Mouse (Mus musculus) liver, embryonic 13.5 days (tissue): Measurements from ENCODE around the gene Abi3. TPM values are rescaled to one million over a fixed set of nuclear protein-coding genes. Genes with fewer than 3 reads are reported as not detected.

ENCODE experiments used
- ATAC-seq: fragments of 200-750 bp; cut with Nextera tagmentation; 2 replicates; pipeline ENCODE4 v1.8.0; 2017; ENCODE audit warnings: low read depth, mild to moderate bottlenecking, moderate number of reproducible peaks, moderate library complexity
- DNase-seq: peaks from one replicate; pipeline ENCODE4 v3.0.0; 2022
- H3K27ac ChIP-seq: fragments of 300-500 bp; sonication (generic); 2 replicates; pipeline ENCODE4 v1.5.1; 2015; ENCODE audit warnings: moderate library complexity, mild to moderate bottlenecking, inconsistent platforms
- H3K27me3 ChIP-seq: fragments of 300-500 bp; sonication (generic); 2 replicates; pipeline ENCODE4 v1.6.1; 2015; ENCODE audit warnings: mild to moderate bottlenecking, inconsistent platforms
- H3K36me3 ChIP-seq: fragments of 300-500 bp; sonication (generic); 2 replicates; pipeline ENCODE4 v1.6.1; 2015; ENCODE audit warnings: mild to moderate bottlenecking, inconsistent platforms
- H3K4me1 ChIP-seq: fragments of 300-500 bp; sonication (generic); replicated peaks from 2 replicates; pipeline ENCODE4 v1.6.1; 2015; ENCODE audit warnings: inconsistent platforms
- H3K4me2 ChIP-seq: fragments of 300-500 bp; sonication (generic); 2 replicates; pipeline ENCODE4 v1.6.1; 2015; ENCODE audit warnings: inconsistent platforms, mild to moderate bottlenecking, moderate library complexity
- H3K4me3 ChIP-seq: fragments of 300-500 bp; sonication (generic); replicated peaks from 2 replicates; pipeline ENCODE4 v1.5.1; 2015; ENCODE audit warnings: mild to moderate bottlenecking, inconsistent platforms
- H3K9ac ChIP-seq: fragments of 300-500 bp; sonication (generic); 2 replicates; pipeline ENCODE4 v1.6.1; 2015; ENCODE audit warnings: mild to moderate bottlenecking, inconsistent platforms
- H3K9me3 ChIP-seq: fragments of 300-500 bp; sonication (generic); replicated peaks from 2 replicates; pipeline ENCODE4 v1.6.1; 2016; ENCODE audit warnings: inconsistent platforms
- WGBS: fragments of 180-500 bp; shearing (Covaris S2); methylation state at CpG from one replicate; pipeline ENCODE4 v1.1.7; 2015; ENCODE audit not compliant: insufficient replicate concordance; 5-methylcytosine and 5-hydroxymethylcytosine counted together
- polyA plus RNA-seq: library from polyadenylated mRNA; unstranded; fragments of >200 nt; fragmentation: Nextera tagmentation; extraction: Ambion mirVana; gene quantifications from 2 replicates; pipeline ENCODE4 v1.2.1, GENCODE M21; 2015

Gene Abi3
- polyA plus RNA-seq, 1 experiment from 2014 or later = 5.8 TPM

GRCm38 (mm10) chr11:95785675-95786074 lies 56.6 kb downstream of the Abi3 start:
- no peak overlapping the region for H3K4me3 ChIP-seq
- 80% methylated on average over 4 of the region's 4 CpGs for WGBS
- ATAC-seq = no peak
- no peaks in the 10 kb centered on the region for H3K27me3 ChIP-seq
- H3K4me2 ChIP-seq = no peak overlapping the region
- 0 out of 2 replicates have a peak, but pooled peaks cover 9% of the 10 kb centered on the region for H3K36me3 ChIP-seq
- no peak overlapping the region for H3K27ac ChIP-seq
- H3K4me1 ChIP-seq = peaks cover 12% of the 10 kb centered on the region
- H3K9me3 ChIP-seq = peaks cover 4% of the 10 kb centered on the region; the same call in 1 of the 2 replicates
- no peak for DNase-seq
- no peak overlapping the region for H3K9ac ChIP-seq

GRCm38 (mm10) chr11:95783958-95784357 lies 58.3 kb downstream of the Abi3 start:
- H3K4me1 ChIP-seq = peaks cover 21% of the 10 kb centered on the region
- ATAC-seq (no peak), DNase-seq (no peak)
- H3K36me3 ChIP-seq = 0 out of 2 replicates have a peak, but pooled peaks cover 9% of the 10 kb centered on the region
- H3K4me2 ChIP-seq = no peak overlapping the region
- WGBS = 80% methylated on average over 9 of the region's 9 CpGs
- peaks cover 4% of the 10 kb centered on the region; the same call in 1 of the 2 replicates for H3K9me3 ChIP-seq
- no peak overlapping the region for H3K27ac ChIP-seq
- H3K9ac ChIP-seq = no peak overlapping the region
- H3K27me3 ChIP-seq = no peaks in the 10 kb centered on the region
- no peak overlapping the region for H3K4me3 ChIP-seq

- peaks cover 4% of the 10 kb centered on the region; the same call in 1 of the 2 replicates for H3K9me3 ChIP-seq
- WGBS = 71% methylated on average over 4 of the region's 4 CpGs
- peaks cover 24% of the 10 kb centered on the region for H3K4me1 ChIP-seq
- H3K4me2 ChIP-seq = no peak overlapping the region
- 0 out of 2 replicates have a peak, but pooled peaks cover 9% of the 10 kb centered on the region for H3K36me3 ChIP-seq
- no peak overlapping the region for H3K27ac ChIP-seq
- H3K9ac ChIP-seq = no peak overlapping the region
- DNase-seq = no peak
- no peak for ATAC-seq
- H3K27me3 ChIP-seq = no peaks in the 10 kb centered on the region
- H3K4me3 ChIP-seq = no peak overlapping the region
These were observed 58.8 kb downstream of the Abi3 start for GRCm38 (mm10) chr11:95783457-95783856.

- Histone ChIP-seq H3K36me3 (0 out of 2 replicates have a peak, but pooled peaks cover 9% of the 10 kb centered on the region), H3K4me2 (no peak overlapping the region), H3K27ac (no peak overlapping the region), H3K4me3 (no peak overlapping the region), H3K9ac (no peak overlapping the region), H3K9me3 (peaks cover 4% of the 10 kb centered on the region; the same call in 1 of the 2 replicates), H3K27me3 (no peaks in the 10 kb centered on the region), H3K4me1 (peaks cover 40% of the 10 kb centered on the region)
- DNase-seq = no peak
- ATAC-seq = no peak
- 89% methylated on average over 11 of the region's 11 CpGs for WGBS
These were observed 60.7 kb downstream of the Abi3 start for GRCm38 (mm10) chr11:95781557-95781956.

GRCm38 (mm10) chr11:95780480-95780879 lies 61.8 kb downstream of the Abi3 start:
- no peak overlapping the region for H3K4me2 ChIP-seq
- no peak overlapping the region for H3K27ac ChIP-seq
- 0 out of 2 replicates have a peak, but pooled peaks cover 5% of the 10 kb centered on the region for H3K36me3 ChIP-seq
- no peaks in the 10 kb centered on the region for H3K27me3 ChIP-seq
- H3K9me3 ChIP-seq = 0 out of 2 replicates have a peak, but pooled peaks cover under 1% of the 10 kb centered on the region
- ATAC-seq (no peak), DNase-seq (no peak)
- no peak overlapping the region for H3K4me3 ChIP-seq
- 87% methylated on average over 8 of the region's 8 CpGs for WGBS
- peaks cover 42% of the 10 kb centered on the region for H3K4me1 ChIP-seq
- H3K9ac ChIP-seq = no peak overlapping the region

Other genes starting within 250 kb of the Abi3 start
- gene Phb, start 175.5 kb downstream of the Abi3 start, polyA plus RNA-seq = 184 and 209 TPM in 2 replicates
- 5.9 and 6.3 TPM in 2 replicates for gene Zfp652, start 129.8 kb downstream of the Abi3 start, polyA plus RNA-seq
- gene B130006D01Rik, start 118.9 kb downstream of the Abi3 start, polyA plus RNA-seq = 0.37 and 0.44 TPM in 2 replicates
- 5.2 and 6.2 TPM in 2 replicates for gene Phospho1, start 18.0 kb downstream of the Abi3 start, polyA plus RNA-seq
- gene Gngt2, start 5.3 kb downstream of the Abi3 start, polyA plus RNA-seq = 13.8 and 15.3 TPM in 2 replicates
- 0.13 and 0.27 TPM in 2 replicates for gene B4galnt2, start 72.4 kb upstream of the Abi3 start, polyA plus RNA-seq
- gene Igf2bp1, start 163.5 kb upstream of the Abi3 start, polyA plus RNA-seq = 20.8 and 23.9 TPM in 2 replicates
- gene Gip, start 182.1 kb upstream of the Abi3 start, polyA plus RNA-seq = not detected in 2 replicates
- 87.0 and 88.9 TPM in 2 replicates for gene Snf8, start 192.4 kb upstream of the Abi3 start, polyA plus RNA-seq
- 13.7 and 15.2 TPM in 2 replicates for gene Ube2z, start 222.9 kb upstream of the Abi3 start, polyA plus RNA-seq
- gene Atp5g1, start 233.2 kb upstream of the Abi3 start, polyA plus RNA-seq = 578 and 628 TPM in 2 replicates